Mouse (Mus musculus) C2C12 (cell line): ENCODE results near the gene Pdilt.

Experiments
- CTCF ChIP-seq: IDR thresholded peaks from one replicate; pipeline ENCODE4 v1.5.1; 2011; ENCODE audit not compliant: control insufficient read depth, insufficient read depth, insufficient read length
- MAX ChIP-seq: IDR thresholded peaks from one replicate; pipeline ENCODE4 v1.6.1; 2011; ENCODE audit warnings: mild to moderate bottlenecking, control low read depth

- no peak for TF ChIP-seq CTCF
- TF ChIP-seq MAX = no peak
These were observed 4.3 kb upstream of the Pdilt start for GRCm38 (mm10) chr7:119527548-119527947.
